In genomic region chr4:40518545-40519324, GRCm38 (mm10) we compare ENCODE assay signal across 14 mouse cellular contexts. TPM values are rescaled to one million over a fixed set of nuclear protein-coding genes. Genes with fewer than 3 reads are reported as not detected.
DNase-seq lines count a peak whose midpoint lies in the region.
"Had no signal": no experiment of that assay in that cellular context is flagged by ENCODE, and none has a peak within 500 bp of the region (broad histone marks: within the 10 kb centered on the region; RNA-seq: fewer than 3 reads in every experiment).

No protein-coding gene starts in this region.

- peak; percentile 16 to 35 for DNase-seq in frontal cortex, adult 2 months (ENCODE audit: extremely low spot score in 1 of 2, low spot score in 1 of 2)
- no peak for DNase-seq in frontal cortex, postnatal 25 days (ENCODE audit: low spot score in 2 of 2)
- peak; percentile 33 for DNase-seq in layer of hippocampus, adult 9-10 months (ENCODE audit: low spot score)
- DNase-seq in layer of hippocampus, postnatal 36 days, result no peak
- peak; percentile 39 for DNase-seq in right cerebral cortex, adult 18-20 months
- DNase-seq in right cerebral cortex, postnatal 36 days (ENCODE audit: low spot score in 2 of 2), result no peak
- DNase-seq in spleen, postnatal 36 days (ENCODE audit: low spot score in 2 of 2), result no peak
- DNase-seq: adrenal gland, adult 2 months; adrenal gland, postnatal 25 days; cerebellum, adult 2 months; cerebellum, postnatal 10 days; gastrocnemius, postnatal 14 days; heart, postnatal 36 days had no signal

RNA-seq across cellular contexts. Expression of gene Tmem215, which starts 46.8 kb away (rescaled TPM):
- polyA plus RNA-seq in frontal cortex, adult 2 months (2012; rRNA removed), result 3.3 and 6.8 TPM in 2 replicates
- total RNA-seq in layer of hippocampus, postnatal 36 days (2021), result 1 to 10 TPM; 5.8 to 8.4 TPM
- total RNA-seq: adrenal gland, adult 2 months; adrenal gland, postnatal 25 days; gastrocnemius, adult 18-20 months; gastrocnemius, postnatal 14 days; heart, postnatal 36 days had no signal

Comparison
In these comparisons a context has a peak if more than half of its experiments do, and no peak if none do; other contexts are left out.
1. DNase-seq: peak in frontal cortex, adult 2 months (2 of 2), layer of hippocampus, adult 9-10 months (single experiment) and right cerebral cortex, adult 18-20 months (single experiment); none in frontal cortex, postnatal 25 days (0 of 2), layer of hippocampus, postnatal 36 days (0 of 2), right cerebral cortex, postnatal 36 days (0 of 2) and spleen, postnatal 36 days (0 of 2).